Mouse (Mus musculus) forebrain, embryonic 14.5 days (tissue): ENCODE results near the gene Phtf2. TPM values are rescaled to one million over a fixed set of nuclear protein-coding genes. Genes with fewer than 3 reads are reported as not detected.
"Not testable (repeated sequence)": the region's sequence is repeated elsewhere in the genome, so short reads cannot be mapped to it uniquely, and the experiment has no call there.

ENCODE experiments used
- ATAC-seq: fragments of 200-750 bp; cut with Nextera tagmentation; 2 replicates; pipeline ENCODE4 v1.8.0; 2017; ENCODE audit warnings: mild to moderate bottlenecking, moderate library complexity
- DNase-seq: peaks from one replicate; pipeline ENCODE4 v3.0.0-alpha.2; 2015; ENCODE audit warnings: low spot score
- H3K27ac ChIP-seq: fragments of 300-500 bp; sonication (generic); 2 replicates; pipeline ENCODE4 v1.5.1; 2014; ENCODE audit warnings: low read depth, mild to moderate bottlenecking, control low read depth, low read length, moderate library complexity
- H3K27me3 ChIP-seq: fragments of 300-500 bp; sonication (generic); replicated peaks from 2 replicates; pipeline ENCODE4 v1.6.1; 2014; ENCODE audit warnings: low read length, control low read depth, mixed read lengths; ENCODE audit not compliant: control insufficient read depth, insufficient read depth
- H3K36me3 ChIP-seq: fragments of 300-500 bp; sonication (generic); 2 replicates; pipeline ENCODE4 v1.6.1; 2014; ENCODE audit warnings: low read length, control low read depth; ENCODE audit not compliant: control insufficient read depth, insufficient read depth
- H3K4me1 ChIP-seq: fragments of 300-500 bp; sonication (generic); 2 replicates; pipeline ENCODE4 v1.6.1; 2014; ENCODE audit warnings: antibody characterized with exemption, low read length, control low read depth; ENCODE audit not compliant: control insufficient read depth, insufficient read depth
- H3K4me2 ChIP-seq: fragments of 300-500 bp; sonication (generic); 2 replicates; pipeline ENCODE4 v1.6.1; 2014; ENCODE audit warnings: mild to moderate bottlenecking, control low read depth, low read length
- H3K4me3 ChIP-seq: fragments of 300-500 bp; sonication (generic); 2 replicates; pipeline ENCODE4 v1.5.1; 2014; ENCODE audit warnings: low read depth, low read length, control low read depth
- H3K9ac ChIP-seq: fragments of 300-500 bp; sonication (generic); 2 replicates; pipeline ENCODE4 v1.6.1; 2014; ENCODE audit warnings: mild to moderate bottlenecking, low read length, control low read depth, moderate library complexity
- H3K9me3 ChIP-seq: fragments of 300-500 bp; sonication (generic); replicated peaks from 2 replicates; pipeline ENCODE4 v1.6.1; 2016; ENCODE audit warnings: low read length, control low read depth, mixed read lengths; ENCODE audit not compliant: control insufficient read depth
- WGBS: fragments of 180-500 bp; shearing (Covaris S2); extraction: QIAGEN DNeasy Blood & Tissue Kit; methylation state at CpG from one replicate; pipeline ENCODE4 v1.1.7; 2014; 5-methylcytosine and 5-hydroxymethylcytosine counted together
- polyA plus RNA-seq: library from polyadenylated mRNA; unstranded; fragments of >200 nt; fragmentation: Nextera tagmentation; extraction: Ambion mirVana; gene quantifications from 2 replicates; pipeline ENCODE4 v1.2.1, GENCODE M21; 2014

The Phtf2 gene
- polyA plus RNA-seq, 1 experiment from 2014 or later = 18.4 TPM

DNA sequence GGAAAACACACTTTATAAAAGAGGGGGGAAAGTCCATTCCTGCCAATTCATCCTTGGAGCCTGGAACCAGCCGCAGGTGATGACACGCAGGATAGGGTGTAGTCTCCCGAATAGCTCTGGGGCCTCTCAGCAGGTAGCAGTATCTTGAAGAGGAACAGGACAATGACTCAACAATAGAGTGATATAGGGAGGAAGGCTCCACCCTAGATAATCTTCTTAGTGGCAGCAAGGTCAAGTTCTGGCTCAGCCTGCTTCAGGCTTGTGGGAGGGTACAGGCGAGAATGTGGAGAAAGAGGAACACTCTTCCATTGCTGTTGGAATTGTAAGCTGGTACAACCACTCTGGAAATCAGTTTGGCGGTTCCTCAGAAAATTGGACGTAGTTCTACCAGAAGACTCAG lies 171.1 kb downstream of the Phtf2 start:
- H3K4me3 ChIP-seq, DNase-seq: not testable (repeated sequence)

More for the DNA sequence above, 171.1 kb downstream of the Phtf2 start:
- not testable (repeated sequence) for H3K9ac ChIP-seq, ATAC-seq, H3K36me3 ChIP-seq, H3K27ac ChIP-seq, H3K4me1 ChIP-seq, H3K27me3 ChIP-seq, H3K9me3 ChIP-seq, H3K4me2 ChIP-seq
- WGBS = 88% methylated on average over 6 of the region's 6 CpGs

Other genes with a start within 250 kb of the Phtf2 start
- 67.3 and 76.2 TPM in 2 replicates for gene Tmem60, start 67 bp upstream of the Phtf2 start, polyA plus RNA-seq
- gene Rsbn1l, start 74.3 kb upstream of the Phtf2 start, polyA plus RNA-seq = 5.3 TPM in 2 replicates
- gene Ptpn12, start 173.8 kb upstream of the Phtf2 start, polyA plus RNA-seq = 31.3 and 35.5 TPM in 2 replicates